Mouse (Mus musculus) lung, embryonic 14.5 days (tissue): ENCODE results near the gene Dnase2b. TPM values are rescaled to one million over a fixed set of nuclear protein-coding genes. Genes with fewer than 3 reads are reported as not detected.

Experiments
- ATAC-seq: fragments of 200-750 bp; cut with Nextera tagmentation; 2 replicates; pipeline ENCODE4 v1.8.0; 2017; ENCODE audit warnings: mild to moderate bottlenecking, moderate TSS enrichment, moderate library complexity; ENCODE audit not compliant: insufficient read depth
- DNase-seq: peaks from one replicate; pipeline ENCODE4 v3.0.0-alpha.2; 2015
- H3K27ac ChIP-seq: fragments of 300-500 bp; sonication (generic); 2 replicates; pipeline ENCODE4 v1.5.1; 2014; ENCODE audit warnings: low read depth, mild to moderate bottlenecking, moderate library complexity
- H3K27me3 ChIP-seq: fragments of 300-500 bp; sonication (generic); 2 replicates; pipeline ENCODE4 v1.6.1; 2014; ENCODE audit warnings: low read length, control low read depth; ENCODE audit not compliant: insufficient read depth
- H3K36me3 ChIP-seq: fragments of 300-500 bp; sonication (generic); 2 replicates; pipeline ENCODE4 v1.6.1; 2014; ENCODE audit warnings: control low read depth; ENCODE audit not compliant: insufficient read depth
- H3K4me1 ChIP-seq: fragments of 300-500 bp; sonication (generic); 2 replicates; pipeline ENCODE4 v1.6.1; 2014; ENCODE audit warnings: antibody characterized with exemption, control low read depth; ENCODE audit not compliant: insufficient read depth
- H3K4me2 ChIP-seq: fragments of 300-500 bp; sonication (generic); 2 replicates; pipeline ENCODE4 v1.6.1; 2014; ENCODE audit warnings: mild to moderate bottlenecking
- H3K4me3 ChIP-seq: fragments of 300-500 bp; sonication (generic); 2 replicates; pipeline ENCODE4 v1.5.1; 2014; ENCODE audit warnings: low read depth, low read length
- H3K9ac ChIP-seq: fragments of 300-500 bp; sonication (generic); 2 replicates; pipeline ENCODE4 v1.6.1; 2014
- H3K9me3 ChIP-seq: fragments of 300-500 bp; sonication (generic); 2 replicates; pipeline ENCODE4 v1.6.1; 2016; ENCODE audit warnings: low read depth, low read length, control low read depth
- CTCF ChIP-seq: IDR thresholded peaks from 2 replicates; pipeline ENCODE4 v1.5.1; 2016; ENCODE audit warnings: antibody characterized with exemption, low read depth
- WGBS: fragments of 180-500 bp; shearing (Covaris S2); extraction: QIAGEN DNeasy Blood & Tissue Kit; methylation state at CpG from one replicate; pipeline ENCODE4 v1.1.7; 2014; 5-methylcytosine and 5-hydroxymethylcytosine counted together
- polyA plus RNA-seq: library from polyadenylated mRNA; unstranded; fragments of >200 nt; fragmentation: Nextera tagmentation; extraction: Ambion mirVana; gene quantifications from 2 replicates; pipeline ENCODE4 v1.2.1, GENCODE M21; 2014

Gene Dnase2b
- polyA plus RNA-seq, 1 experiment from 2014 or later, result not detected

DNA sequence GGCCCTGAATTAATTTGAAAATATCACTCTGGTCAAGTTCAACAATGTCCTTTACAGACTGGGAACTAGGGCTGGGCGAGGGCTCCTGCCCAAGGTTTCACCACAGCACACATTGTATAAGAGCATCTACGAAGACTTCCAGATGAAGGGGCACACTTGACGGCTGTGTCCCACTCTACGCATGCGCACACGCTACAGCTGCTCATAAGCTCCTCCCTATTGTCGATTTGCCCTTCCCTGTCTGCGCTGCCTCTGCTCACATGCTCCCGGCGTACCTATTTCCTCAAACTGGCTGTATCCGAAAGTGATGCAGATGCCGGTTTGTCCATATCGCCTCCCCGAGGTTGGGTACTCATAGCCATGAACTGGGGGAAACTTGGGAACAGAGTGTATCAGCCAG, 28.8 kb downstream of the Dnase2b start:
- no peak overlapping the region for H3K4me2 ChIP-seq
- ATAC-seq, result no peak
- H3K4me3 ChIP-seq, result no peak overlapping the region
- H3K4me1 ChIP-seq, result no peaks in the 10 kb centered on the region
- H3K27ac ChIP-seq, result no peak overlapping the region
- TF ChIP-seq CTCF, result no peak
- 92% methylated on average over 14 of the region's 14 CpGs for WGBS
- no peaks in the 10 kb centered on the region for H3K9me3 ChIP-seq
- DNase-seq, result no peak
- H3K27me3 ChIP-seq, result no peaks in the 10 kb centered on the region
- no peaks in the 10 kb centered on the region for H3K36me3 ChIP-seq
- no peak overlapping the region for H3K9ac ChIP-seq

GRCm38 (mm10) chr3:146583908-146584307, 31.5 kb downstream of the Dnase2b start:
- TF ChIP-seq CTCF, result no peak
- ATAC-seq, result no peak
- no peak for DNase-seq
- H3K9me3 ChIP-seq, result no peaks in the 10 kb centered on the region
- 47% methylated on average over 5 of the region's 5 CpGs for WGBS
- no peaks in the 10 kb centered on the region for H3K4me1 ChIP-seq
- no peak overlapping the region for H3K4me2 ChIP-seq
- no peak overlapping the region for H3K4me3 ChIP-seq
- no peaks in the 10 kb centered on the region for H3K36me3 ChIP-seq
- no peaks in the 10 kb centered on the region for H3K27me3 ChIP-seq
- no peak overlapping the region for H3K27ac ChIP-seq
- H3K9ac ChIP-seq, result no peak overlapping the region

DNA sequence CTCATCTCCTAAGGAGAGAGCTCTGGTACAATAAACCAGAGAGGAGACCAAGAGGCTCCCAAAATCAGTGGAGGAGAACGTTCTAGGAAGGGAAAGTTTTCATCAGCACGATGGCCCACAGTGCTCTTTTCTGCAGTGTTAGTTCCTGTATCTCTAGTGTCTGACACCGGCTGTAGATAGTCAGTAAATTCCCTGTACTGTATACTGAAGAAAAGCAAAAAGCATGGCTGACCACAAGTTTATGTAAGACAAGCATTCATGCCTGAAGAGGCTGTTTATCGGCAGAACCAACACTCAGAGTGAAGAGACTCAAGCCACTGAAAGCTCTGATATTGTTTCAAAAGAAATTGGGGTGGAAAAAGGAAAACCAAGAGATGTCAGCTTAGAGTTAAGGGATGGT, 31.9 kb downstream of the Dnase2b start:
- no peak overlapping the region for H3K27ac ChIP-seq
- H3K9me3 ChIP-seq, result no peaks in the 10 kb centered on the region
- TF ChIP-seq CTCF, result no peak
- H3K27me3 ChIP-seq, result no peaks in the 10 kb centered on the region
- ATAC-seq (no peak), DNase-seq (no peak)
- 68% methylated on average over 4 of the region's 4 CpGs for WGBS
- H3K4me3 ChIP-seq, result no peak overlapping the region
- H3K4me2 ChIP-seq, result no peak overlapping the region
- H3K9ac ChIP-seq, result no peak overlapping the region
- no peaks in the 10 kb centered on the region for H3K36me3 ChIP-seq
- no peaks in the 10 kb centered on the region for H3K4me1 ChIP-seq

DNA sequence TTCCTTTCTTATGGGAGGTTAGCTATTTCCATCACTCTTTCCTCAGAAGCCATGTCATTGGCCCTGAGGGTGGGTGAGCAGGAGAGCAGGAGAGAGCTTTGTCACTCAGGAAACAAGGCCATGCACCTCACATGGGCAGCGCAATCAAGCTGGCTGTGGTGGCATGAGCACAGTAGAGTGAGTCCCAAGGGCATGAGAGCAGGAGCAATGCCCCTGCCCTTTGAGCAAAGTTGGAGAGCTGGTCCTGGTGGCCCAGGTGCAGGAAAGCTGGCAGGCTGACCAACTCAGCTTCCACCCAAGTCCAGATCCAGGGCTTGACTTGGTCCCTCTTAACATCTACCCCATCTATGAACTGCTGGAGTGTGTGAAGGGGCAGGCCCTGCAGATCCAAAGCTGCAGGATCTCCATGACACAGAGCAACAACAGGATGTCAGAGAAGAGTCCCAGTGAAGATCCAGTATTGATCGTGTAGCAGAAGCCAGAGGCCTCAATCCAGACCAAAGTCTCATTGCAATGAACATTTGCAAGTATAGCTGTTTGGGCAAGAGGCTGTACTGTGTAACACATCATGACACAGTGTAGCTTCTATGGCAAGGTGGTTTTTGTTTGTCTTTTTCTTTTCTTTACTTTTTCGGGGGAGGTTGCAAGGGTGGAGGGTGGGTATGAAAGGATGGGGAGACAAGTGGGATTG, 35.2 kb downstream of the Dnase2b start:
- ATAC-seq (no peak), DNase-seq (no peak)
- Histone ChIP-seq H3K4me3 (no peak overlapping the region), H3K4me1 (no peaks in the 10 kb centered on the region), H3K27me3 (no peaks in the 10 kb centered on the region), H3K9me3 (no peaks in the 10 kb centered on the region), H3K36me3 (no peaks in the 10 kb centered on the region), H3K27ac (no peak overlapping the region), H3K4me2 (no peak overlapping the region), H3K9ac (no peak overlapping the region)
- TF ChIP-seq CTCF, result no peak
- WGBS, result 86% methylated on average over 3 of the region's 3 CpGs

- H3K4me1 ChIP-seq, result no peaks in the 10 kb centered on the region
- no peak overlapping the region for H3K4me3 ChIP-seq
- no peak overlapping the region for H3K27ac ChIP-seq
- no peaks in the 10 kb centered on the region for H3K9me3 ChIP-seq
- H3K9ac ChIP-seq, result no peak overlapping the region
- no peak for TF ChIP-seq CTCF
- 63% methylated on average over 2 of the region's 2 CpGs for WGBS
- H3K27me3 ChIP-seq, result no peaks in the 10 kb centered on the region
- DNase-seq (no peak), ATAC-seq (no peak)
- no peak overlapping the region for H3K4me2 ChIP-seq
- H3K36me3 ChIP-seq, result no peaks in the 10 kb centered on the region
These were observed 37.8 kb downstream of the Dnase2b start for GRCm38 (mm10) chr3:146577591-146577990.

- WGBS, result 52% methylated on average over 1 of the region's 1 CpGs
- peak; percentile 4 for DNase-seq
- Histone ChIP-seq H3K27ac (no peak overlapping the region), H3K4me3 (no peak overlapping the region), H3K4me1 (no peaks in the 10 kb centered on the region), H3K4me2 (no peak overlapping the region), H3K9me3 (no peaks in the 10 kb centered on the region), H3K27me3 (no peaks in the 10 kb centered on the region), H3K36me3 (no peaks in the 10 kb centered on the region), H3K9ac (no peak overlapping the region)
- no peak for TF ChIP-seq CTCF
- no peak for ATAC-seq
These were observed 44.1 kb downstream of the Dnase2b start for GRCm38 (mm10) chr3:146571341-146571740.

GRCm38 (mm10) chr3:146570939-146571338, 44.5 kb downstream of the Dnase2b start:
- 79% methylated on average over 6 of the region's 6 CpGs for WGBS
- no peak for ATAC-seq
- Histone ChIP-seq H3K9ac (no peak overlapping the region), H3K4me3 (no peak overlapping the region), H3K9me3 (no peaks in the 10 kb centered on the region), H3K4me1 (no peaks in the 10 kb centered on the region), H3K27ac (no peak overlapping the region), H3K36me3 (no peaks in the 10 kb centered on the region), H3K4me2 (no peak overlapping the region), H3K27me3 (no peaks in the 10 kb centered on the region)
- TF ChIP-seq CTCF, result no peak
- no peak for DNase-seq
